Mouse (Mus musculus): ENCODE measurements around the gene Pagr1a. TPM values are rescaled to one million over a fixed set of nuclear protein-coding genes. Genes with fewer than 3 reads are reported as not detected.
A peak's percentile ranks its signal among the peaks of the same experiment; 100 is the strongest.

The Pagr1a gene
- polyA plus RNA-seq, 1 experiment from 2014 or later: 19.4 TPM

GRCm38 (mm10) chr7:127009307-127010085, 7.7 kb downstream of the Pagr1a start:
- Histone ChIP-seq H3K9ac (ENCODE audit: low read depth, low read length) (peak overlapping the region; percentile 56; the same call in 1 of the 2 replicates), H3K36me3 (ENCODE audit: insufficient read depth, low read length) (0 out of 2 replicates have a peak, but pooled peaks cover 4% of the 10 kb centered on the region), H3K9me3 (replicated peaks; ENCODE audit: low read length) (no peaks in the 10 kb centered on the region), H3K4me3 (replicated peaks; ENCODE audit: low read depth, low read length) (no peak overlapping the region), H3K27me3 (ENCODE audit: insufficient read depth, low read length) (no peaks in the 10 kb centered on the region), H3K4me1 (replicated peaks; ENCODE audit: insufficient read depth, low read length) (peaks cover 16% of the 10 kb centered on the region; the same call in 1 of the 2 replicates), H3K27ac (peak overlapping the region; percentile 83), H3K4me2 (ENCODE audit: low read length) (no peak overlapping the region)
- ATAC-seq (replicated peaks; ENCODE audit: low FRiP score, low read depth): no peak
- no peak for TF ChIP-seq CTCF (IDR thresholded peaks at IDR 0.05; ENCODE audit: low read depth)
- WGBS: 73% methylated on average over 17 of the region's 17 CpGs
- no peak for DNase-seq (ENCODE audit: low spot score)

GRCm38 (mm10) chr7:127008239-127009019, 8.7 kb downstream of the Pagr1a start:
- no peaks in the 10 kb centered on the region for H3K9me3 ChIP-seq (replicated peaks; ENCODE audit: low read length)
- DNase-seq (ENCODE audit: low spot score): peak; percentile 89
- 33% methylated on average over 9 of the region's 9 CpGs for WGBS
- H3K4me3 ChIP-seq (replicated peaks; ENCODE audit: low read depth, low read length): no peak overlapping the region
- H3K9ac ChIP-seq (ENCODE audit: low read depth, low read length): peak overlapping the region; percentile 56; the same call in 1 of the 2 replicates
- no peak overlapping the region for H3K4me2 ChIP-seq (ENCODE audit: low read length)
- H3K27me3 ChIP-seq (ENCODE audit: insufficient read depth, low read length): no peaks in the 10 kb centered on the region
- ATAC-seq (replicated peaks; ENCODE audit: low FRiP score, low read depth): peak; percentile 86
- no peak for TF ChIP-seq CTCF (IDR thresholded peaks at IDR 0.05; ENCODE audit: low read depth)
- 0 out of 2 replicates have a peak, but pooled peaks cover 3% of the 10 kb centered on the region for H3K36me3 ChIP-seq (ENCODE audit: insufficient read depth, low read length)
- H3K27ac ChIP-seq: peak overlapping the region; percentile 83
- peaks cover 11% of the 10 kb centered on the region; the same call in 1 of the 2 replicates for H3K4me1 ChIP-seq (replicated peaks; ENCODE audit: insufficient read depth, low read length)

- ATAC-seq (replicated peaks; ENCODE audit: low FRiP score, low read depth) (no peak), DNase-seq (ENCODE audit: low spot score) (no peak)
- Histone ChIP-seq H3K27ac (no peak overlapping the region), H3K9ac (ENCODE audit: low read depth, low read length) (no peak overlapping the region), H3K4me2 (ENCODE audit: low read length) (no peak overlapping the region), H3K4me1 (replicated peaks; ENCODE audit: insufficient read depth, low read length) (peaks cover 9% of the 10 kb centered on the region; the same call in 1 of the 2 replicates), H3K36me3 (ENCODE audit: insufficient read depth, low read length) (no peaks in the 10 kb centered on the region), H3K27me3 (ENCODE audit: insufficient read depth, low read length) (no peaks in the 10 kb centered on the region), H3K9me3 (replicated peaks; ENCODE audit: low read length) (no peaks in the 10 kb centered on the region), H3K4me3 (replicated peaks; ENCODE audit: low read depth, low read length) (no peak overlapping the region)
- WGBS: 80% methylated on average over 6 of the region's 6 CpGs
- TF ChIP-seq CTCF (IDR thresholded peaks at IDR 0.05; ENCODE audit: low read depth): no peak
Measured at GRCm38 (mm10) chr7:127007313-127008024, 9.7 kb downstream of the Pagr1a start.

- DNase-seq (ENCODE audit: low spot score) (no peak), ATAC-seq (replicated peaks; ENCODE audit: low FRiP score, low read depth) (no peak)
- TF ChIP-seq CTCF (IDR thresholded peaks at IDR 0.05; ENCODE audit: low read depth): peak; percentile 42
- no peak overlapping the region for H3K4me3 ChIP-seq (replicated peaks; ENCODE audit: low read depth, low read length)
- H3K27me3 ChIP-seq (ENCODE audit: insufficient read depth, low read length): no peaks in the 10 kb centered on the region
- H3K36me3 ChIP-seq (ENCODE audit: insufficient read depth, low read length): no peaks in the 10 kb centered on the region
- 83% methylated on average over 4 of the region's 4 CpGs for WGBS
- H3K9ac ChIP-seq (ENCODE audit: low read depth, low read length): no peak overlapping the region
- H3K27ac ChIP-seq: no peak overlapping the region
- H3K4me1 ChIP-seq (replicated peaks; ENCODE audit: insufficient read depth, low read length): peaks cover 8% of the 10 kb centered on the region; the same call in 1 of the 2 replicates
- H3K9me3 ChIP-seq (replicated peaks; ENCODE audit: low read length): no peaks in the 10 kb centered on the region
- H3K4me2 ChIP-seq (ENCODE audit: low read length): no peak overlapping the region
Measured at GRCm38 (mm10) chr7:127004122-127004875, 12.9 kb downstream of the Pagr1a start.

DNA sequence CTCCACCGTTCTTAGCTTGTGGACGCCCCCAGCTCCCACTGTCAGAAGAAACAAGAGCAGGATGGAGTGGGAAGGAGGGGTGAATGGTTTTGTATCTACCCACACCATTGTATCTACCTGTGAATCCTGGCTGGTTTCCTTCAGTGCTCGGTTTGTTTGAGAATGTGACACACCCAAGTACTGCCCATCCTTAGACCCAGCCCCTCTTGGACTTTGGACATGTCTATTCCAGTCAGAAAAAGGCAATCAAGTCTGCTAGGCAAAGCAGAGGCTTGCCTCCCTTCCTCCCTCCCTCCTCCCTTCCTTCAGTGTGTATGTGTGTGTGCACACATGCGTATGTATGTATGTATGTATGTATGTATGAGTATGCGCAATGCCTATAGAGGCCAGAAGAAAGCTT, 13.5 kb downstream of the Pagr1a start:
- DNase-seq (ENCODE audit: low spot score) (no peak), ATAC-seq (replicated peaks; ENCODE audit: low FRiP score, low read depth) (no peak)
- no peak overlapping the region for H3K4me2 ChIP-seq (ENCODE audit: low read length)
- no peak for TF ChIP-seq CTCF (IDR thresholded peaks at IDR 0.05; ENCODE audit: low read depth)
- H3K4me3 ChIP-seq (replicated peaks; ENCODE audit: low read depth, low read length): no peak overlapping the region
- no peaks in the 10 kb centered on the region for H3K27me3 ChIP-seq (ENCODE audit: insufficient read depth, low read length)
- no peak overlapping the region for H3K9ac ChIP-seq (ENCODE audit: low read depth, low read length)
- H3K27ac ChIP-seq: no peak overlapping the region
- H3K4me1 ChIP-seq (replicated peaks; ENCODE audit: insufficient read depth, low read length): 0 out of 2 replicates have a peak, but pooled peaks cover 3% of the 10 kb centered on the region
- no peaks in the 10 kb centered on the region for H3K9me3 ChIP-seq (replicated peaks; ENCODE audit: low read length)
- H3K36me3 ChIP-seq (ENCODE audit: insufficient read depth, low read length): no peaks in the 10 kb centered on the region
- WGBS: 87% methylated on average over 5 of the region's 5 CpGs
